Mouse (Mus musculus) stomach, embryonic 14.5 days (tissue): ENCODE measurements around the gene Thsd4. TPM values are rescaled to one million over a fixed set of nuclear protein-coding genes. Genes with fewer than 3 reads are reported as not detected.

Experiments
- ATAC-seq: fragments of 200-750 bp; cut with Nextera tagmentation; 2 replicates; pipeline ENCODE4 v1.8.0; 2017; ENCODE audit warnings: low read depth, moderate TSS enrichment; ENCODE audit not compliant: insufficient number of reproducible peaks, insufficient read depth, low FRiP score
- H3K27ac ChIP-seq: fragments of 300-500 bp; sonication (generic); 2 replicates; pipeline ENCODE4 v1.5.1; 2014; ENCODE audit warnings: mild to moderate bottlenecking, low read length, moderate library complexity, mixed read lengths
- H3K27me3 ChIP-seq: fragments of 300-500 bp; sonication (generic); 2 replicates; pipeline ENCODE4 v1.6.1; 2014; ENCODE audit warnings: low read length, control low read depth, mixed read lengths; ENCODE audit not compliant: control insufficient read depth, insufficient read depth
- H3K36me3 ChIP-seq: fragments of 300-500 bp; sonication (generic); 2 replicates; pipeline ENCODE4 v1.6.1; 2014; ENCODE audit warnings: mild to moderate bottlenecking, control low read depth, low read length, moderate library complexity, mixed read lengths; ENCODE audit not compliant: control insufficient read depth, insufficient read depth
- H3K4me1 ChIP-seq: fragments of 300-500 bp; sonication (generic); 2 replicates; pipeline ENCODE4 v1.6.1; 2014; ENCODE audit warnings: low read length, control low read depth, mixed read lengths; ENCODE audit not compliant: control insufficient read depth, insufficient read depth
- H3K4me2 ChIP-seq: fragments of 300-500 bp; sonication (generic); replicated peaks from 2 replicates; pipeline ENCODE4 v1.6.1; 2014; ENCODE audit warnings: low read depth, low read length, control low read depth
- H3K4me3 ChIP-seq: fragments of 300-500 bp; sonication (generic); 2 replicates; pipeline ENCODE4 v1.5.1; 2014; ENCODE audit warnings: low read depth, low read length, control low read depth
- H3K9ac ChIP-seq: fragments of 300-500 bp; sonication (generic); replicated peaks from 2 replicates; pipeline ENCODE4 v1.6.1; 2014; ENCODE audit warnings: low read depth, mild to moderate bottlenecking, control low read depth, low read length, moderate library complexity, mixed read lengths
- H3K9me3 ChIP-seq: fragments of 300-500 bp; sonication (generic); 2 replicates; pipeline ENCODE4 v1.6.1; 2016; ENCODE audit warnings: low read depth, low read length, control low read depth; ENCODE audit not compliant: control insufficient read depth
- WGBS: fragments of 180-500 bp; shearing (Covaris S2); extraction: QIAGEN DNeasy Blood & Tissue Kit; methylation state at CpG from one replicate; pipeline ENCODE4 v1.1.7; 2014; 5-methylcytosine and 5-hydroxymethylcytosine counted together
- polyA plus RNA-seq: library from polyadenylated mRNA; unstranded; fragments of >200 nt; fragmentation: Nextera tagmentation; extraction: Ambion mirVana; gene quantifications from 2 replicates; pipeline ENCODE4 v1.2.1, GENCODE M21; 2014

The Thsd4 gene
- polyA plus RNA-seq, 1 experiment from 2014 or later, result 27.2 TPM

GRCm38 (mm10) chr9:60548182-60548581 is 26.3 kb upstream of the Thsd4 start:
- Histone ChIP-seq H3K4me2 (no peak overlapping the region), H3K27me3 (no peaks in the 10 kb centered on the region), H3K9me3 (no peaks in the 10 kb centered on the region), H3K27ac (no peak overlapping the region), H3K4me1 (no peaks in the 10 kb centered on the region), H3K4me3 (no peak overlapping the region), H3K9ac (no peak overlapping the region), H3K36me3 (no peaks in the 10 kb centered on the region)
- 30% methylated on average over 4 of the region's 4 CpGs for WGBS
- no peak for ATAC-seq

GRCm38 (mm10) chr9:60546169-60546568 is 24.3 kb upstream of the Thsd4 start:
- Histone ChIP-seq H3K36me3 (no peaks in the 10 kb centered on the region), H3K9ac (no peak overlapping the region), H3K27ac (no peak overlapping the region; the same call in 1 of the 2 replicates), H3K9me3 (no peaks in the 10 kb centered on the region), H3K27me3 (no peaks in the 10 kb centered on the region), H3K4me1 (no peaks in the 10 kb centered on the region), H3K4me2 (no peak overlapping the region), H3K4me3 (no peak overlapping the region)
- no peak for ATAC-seq
- 82% methylated on average over 2 of the region's 2 CpGs for WGBS

- no peaks in the 10 kb centered on the region for H3K27me3 ChIP-seq
- no peaks in the 10 kb centered on the region for H3K36me3 ChIP-seq
- no peaks in the 10 kb centered on the region for H3K9me3 ChIP-seq
- 61% methylated on average over 13 of the region's 13 CpGs for WGBS
- no peaks in the 10 kb centered on the region for H3K4me1 ChIP-seq
- H3K27ac ChIP-seq, result peak overlapping the region; percentile 30; the same call in 1 of the 2 replicates
- H3K9ac ChIP-seq, result no peak overlapping the region
- H3K4me2 ChIP-seq, result no peak overlapping the region
- peak; percentile 82; the same call in 1 of the 2 replicates for ATAC-seq
- no peak overlapping the region for H3K4me3 ChIP-seq
Observed at GRCm38 (mm10) chr9:60545361-60546096, 23.7 kb upstream of the Thsd4 start.

- H3K27ac ChIP-seq, result no peak overlapping the region; the same call in 1 of the 2 replicates
- H3K4me3 ChIP-seq, result no peak overlapping the region
- no peak overlapping the region for H3K4me2 ChIP-seq
- no peaks in the 10 kb centered on the region for H3K36me3 ChIP-seq
- H3K9me3 ChIP-seq, result no peaks in the 10 kb centered on the region
- no peaks in the 10 kb centered on the region for H3K27me3 ChIP-seq
- H3K4me1 ChIP-seq, result no peaks in the 10 kb centered on the region
- H3K9ac ChIP-seq, result no peak overlapping the region
- ATAC-seq, result no peak
- 36% methylated on average over 7 of the region's 7 CpGs for WGBS
Observed at GRCm38 (mm10) chr9:60543422-60544015, 21.7 kb upstream of the Thsd4 start.

- ATAC-seq, result no peak
- peaks cover 11% of the 10 kb centered on the region; the same call in 1 of the 2 replicates for H3K4me1 ChIP-seq
- no peak overlapping the region for H3K4me2 ChIP-seq
- H3K27ac ChIP-seq, result no peak overlapping the region
- H3K9ac ChIP-seq, result no peak overlapping the region
- H3K4me3 ChIP-seq, result no peak overlapping the region
- 81% methylated on average over 12 of the region's 12 CpGs for WGBS
- no peaks in the 10 kb centered on the region for H3K36me3 ChIP-seq
- H3K27me3 ChIP-seq, result no peaks in the 10 kb centered on the region
- H3K9me3 ChIP-seq, result no peaks in the 10 kb centered on the region
Observed at GRCm38 (mm10) chr9:60530310-60530709, 8.5 kb upstream of the Thsd4 start.

- H3K4me1 ChIP-seq, result peaks cover 11% of the 10 kb centered on the region; the same call in 1 of the 2 replicates
- WGBS, result 68% methylated on average over 10 of the region's 10 CpGs
- H3K27me3 ChIP-seq, result no peaks in the 10 kb centered on the region
- H3K4me3 ChIP-seq, result no peak overlapping the region
- H3K9me3 ChIP-seq, result no peaks in the 10 kb centered on the region
- H3K36me3 ChIP-seq, result no peaks in the 10 kb centered on the region
- no peak overlapping the region for H3K27ac ChIP-seq
- no peak overlapping the region for H3K9ac ChIP-seq
- no peak overlapping the region for H3K4me2 ChIP-seq
- ATAC-seq, result no peak
Observed at GRCm38 (mm10) chr9:60529348-60530243, 7.8 kb upstream of the Thsd4 start.

- H3K27ac ChIP-seq, result no peak overlapping the region
- H3K27me3 ChIP-seq, result no peaks in the 10 kb centered on the region
- no peaks in the 10 kb centered on the region for H3K36me3 ChIP-seq
- H3K4me3 ChIP-seq, result no peak overlapping the region
- H3K9me3 ChIP-seq, result no peaks in the 10 kb centered on the region
- no peak for ATAC-seq
- H3K4me1 ChIP-seq, result peaks cover 11% of the 10 kb centered on the region; the same call in 1 of the 2 replicates
- H3K4me2 ChIP-seq, result no peak overlapping the region
- WGBS, result 79% methylated on average over 3 of the region's 3 CpGs
- no peak overlapping the region for H3K9ac ChIP-seq
Observed at GRCm38 (mm10) chr9:60528269-60528668, 6.4 kb upstream of the Thsd4 start.

GRCm38 (mm10) chr9:60527836-60528235 is 6.0 kb upstream of the Thsd4 start:
- no peak overlapping the region for H3K9ac ChIP-seq
- H3K4me3 ChIP-seq, result no peak overlapping the region
- no peak for ATAC-seq
- H3K4me2 ChIP-seq, result no peak overlapping the region
- H3K36me3 ChIP-seq, result no peaks in the 10 kb centered on the region
- WGBS, result 86% methylated on average over 2 of the region's 2 CpGs
- no peaks in the 10 kb centered on the region for H3K27me3 ChIP-seq
- peaks cover 12% of the 10 kb centered on the region; the same call in 1 of the 2 replicates for H3K4me1 ChIP-seq
- H3K27ac ChIP-seq, result no peak overlapping the region
- no peaks in the 10 kb centered on the region for H3K9me3 ChIP-seq
